8 mouse cellular contexts compared by ENCODE assay signal in the genomic region with DNA sequence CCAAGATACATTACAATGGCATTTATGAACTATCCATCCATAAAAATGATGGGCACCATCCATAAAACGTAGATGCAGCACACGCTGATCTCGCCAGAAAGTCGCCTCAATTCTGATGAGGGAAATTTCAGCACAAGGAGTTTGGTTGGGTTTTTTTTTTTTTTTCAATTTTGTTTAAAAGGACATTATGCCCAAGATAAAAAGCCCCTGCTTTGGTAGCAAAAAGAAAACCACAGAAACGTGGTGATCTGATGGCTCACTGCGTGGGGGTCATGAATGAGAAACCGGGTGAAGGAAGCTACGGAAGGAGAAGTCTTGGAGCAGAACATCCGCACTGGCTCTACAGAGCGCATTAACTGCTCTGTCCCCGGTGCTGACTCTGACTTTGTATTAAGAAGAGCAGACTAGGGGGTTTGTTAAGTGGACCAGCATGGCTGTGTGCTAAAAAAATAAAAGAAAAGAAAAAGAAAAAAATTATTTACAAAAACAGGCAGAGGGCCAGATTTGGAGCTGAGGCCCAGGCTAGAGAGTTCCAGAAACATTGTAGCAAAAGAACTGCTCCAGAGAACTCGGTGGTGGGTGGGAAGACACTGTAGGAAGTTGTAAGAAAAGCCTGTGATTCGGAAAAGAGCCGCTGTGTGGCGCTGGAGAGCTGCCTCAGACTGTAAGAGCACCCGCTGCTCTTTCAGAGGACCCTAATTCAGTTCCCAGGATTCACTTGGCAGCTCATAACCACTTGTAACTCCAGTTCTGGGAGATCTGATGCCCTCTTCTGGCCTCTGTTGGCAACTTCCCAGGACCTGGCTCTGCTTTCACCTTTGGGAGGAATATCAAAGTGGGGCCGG. TPM values are rescaled to one million over a fixed set of nuclear protein-coding genes. Genes with fewer than 3 reads are reported as not detected.
DNase-seq lines count a peak whose midpoint lies in the region; ATAC-seq lines count a peak whose summit lies in the region.

No protein-coding gene starts in this region.

- DNase-seq in kidney, adult 9 months = peak; percentile 27
- DNase-seq in kidney, adult 11 months = no peak
- DNase-seq in B cell, adult 2 months = peak; percentile 56 to 58
- DNase-seq in R1 (ENCODE audit: low read depth, low spot score) = peak; percentile 89
- DNase-seq in lung, postnatal 10 days = peak; percentile 47
- no peak for DNase-seq in adrenal gland, postnatal 4 days (ENCODE audit: low spot score in 2 of 2)

- no peak for ATAC-seq in inflammation-experienced regulatory T-cells, adult 6 months
- ATAC-seq in monocyte, adult 5-6 weeks (replicated peaks; ENCODE audit: insufficient number of reproducible peaks, low FRiP score, low TSS enrichment, poor library complexity, severe bottlenecking) = no peak

RNA-seq across cellular contexts. Expression of a gene that starts 1.6 kb away (rescaled TPM):
- total RNA-seq in adrenal gland, postnatal 4 days (2021) = 1 to 10 TPM; 4.1 to 4.3 TPM
- under 1 TPM in 2 of 3 experiments, not detected in 1; 0.13 to 0.59 TPM for polyA plus RNA-seq in inflammation-experienced regulatory T-cells, adult 6 months (2017; shearing (Covaris generic))
- 27.0 to 37.5 TPM (median 35.8 TPM) in 3 replicates for total RNA-seq in monocyte, adult 5-6 weeks (2017)

RNA-seq across cellular contexts. Expression of a gene that starts 6.4 kb away (rescaled TPM):
- 10 to 100 TPM; 21.3 to 25.1 TPM for total RNA-seq in adrenal gland, postnatal 4 days (2021)
- 1 to 10 TPM; 5.9 to 9.5 (median 7.7) TPM for polyA plus RNA-seq in inflammation-experienced regulatory T-cells, adult 6 months (2017; shearing (Covaris generic))
- total RNA-seq in monocyte, adult 5-6 weeks (2017) = 4.8 to 8.2 TPM (median 5.5 TPM) in 3 replicates

RNA-seq across cellular contexts. Expression of a gene that starts 38.0 kb away (rescaled TPM):
- total RNA-seq in adrenal gland, postnatal 4 days (2021) = 10 to 100 TPM; 85.6 to 87.2 TPM
- 10 to 100 TPM; 58.9 to 60.6 (median 59.1) TPM for polyA plus RNA-seq in inflammation-experienced regulatory T-cells, adult 6 months (2017; shearing (Covaris generic))
- total RNA-seq in monocyte, adult 5-6 weeks (2017) = 46.0 to 51.9 TPM (median 46.4 TPM) in 3 replicates

Comparison
In these comparisons a context has a peak if more than half of its experiments do, and no peak if none do; other contexts are left out.
1. DNase-seq: peak in kidney, adult 9 months (single experiment), B cell, adult 2 months (2 of 2), R1 (single experiment) and lung, postnatal 10 days (single experiment); none in kidney, adult 11 months (single experiment) and adrenal gland, postnatal 4 days (0 of 2).